Mouse (Mus musculus): ENCODE measurements around the gene Kcnc4. TPM values are rescaled to one million over a fixed set of nuclear protein-coding genes. Genes with fewer than 3 reads are reported as not detected.

The Kcnc4 gene
- total and polyA plus RNA-seq, 2 experiments from 2014 or later, result 16.6 to 42.6 TPM

DNA sequence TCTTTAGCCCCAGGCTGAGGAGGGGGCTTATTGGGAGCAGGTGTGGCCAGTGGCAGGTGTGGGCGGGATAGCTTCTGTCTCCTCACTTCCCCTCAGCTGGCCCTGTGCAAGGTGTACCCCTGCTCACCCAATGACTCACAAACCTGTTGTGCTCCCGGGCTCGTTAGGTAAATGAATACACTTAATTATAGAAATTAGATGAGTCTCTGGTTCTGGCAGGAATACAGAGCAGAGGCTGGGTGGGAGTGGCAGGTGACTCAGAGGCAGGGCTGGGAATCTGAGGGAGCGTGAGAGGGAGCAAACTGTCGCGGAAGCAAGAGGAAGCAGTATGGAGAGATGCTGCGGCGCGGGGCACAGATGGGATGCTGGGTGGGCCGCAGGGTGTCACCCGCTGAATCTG, 17.2 kb downstream of the Kcnc4 start:
- H3K9ac ChIP-seq (replicated peaks; ENCODE audit: low read length), result no peak overlapping the region

DNA sequence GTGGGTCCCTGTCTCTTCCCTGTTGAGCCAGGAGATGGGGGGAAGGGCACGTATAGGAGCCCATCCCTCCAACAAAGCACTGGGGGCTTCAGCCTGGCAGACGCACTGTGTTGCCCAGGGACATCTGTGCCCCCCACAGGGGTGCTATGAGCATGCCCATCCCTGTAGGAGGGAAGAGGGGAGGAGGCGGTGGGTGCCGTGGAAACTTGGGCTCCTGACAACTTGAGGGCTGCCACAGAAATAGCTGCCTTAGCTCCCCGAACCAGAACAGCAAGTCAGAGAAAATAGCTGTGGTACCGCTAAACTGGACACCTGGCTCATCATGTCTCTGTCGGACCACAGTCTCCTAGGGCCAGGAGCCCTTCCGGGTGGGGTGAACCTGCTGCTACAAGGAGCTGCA, 18.0 kb downstream of the Kcnc4 start:
- H3K27ac ChIP-seq, result no peak overlapping the region
- no peak overlapping the region for H3K4me3 ChIP-seq (ENCODE audit: low read length)
- no peaks in the 10 kb centered on the region for H3K9me3 ChIP-seq (ENCODE audit: low read length)
- H3K4me1 ChIP-seq (ENCODE audit: insufficient read depth, low read length), result no peaks in the 10 kb centered on the region
- no peak overlapping the region for H3K4me2 ChIP-seq (ENCODE audit: low read depth, low read length)
- DNase-seq (ENCODE audit: low spot score), result no peak
- no peaks in the 10 kb centered on the region; the same call in 1 of the 2 replicates for H3K27me3 ChIP-seq (ENCODE audit: insufficient read depth, low read length)
- WGBS, result 70% methylated on average over 8 of the region's 8 CpGs
- no peak for ATAC-seq
- H3K36me3 ChIP-seq (ENCODE audit: insufficient read depth, low read length), result 0 out of 2 replicates have a peak, but pooled peaks cover 2% of the 10 kb centered on the region
- no peak overlapping the region for H3K9ac ChIP-seq (replicated peaks; ENCODE audit: low read length)
- no peak for TF ChIP-seq CTCF (IDR thresholded peaks at IDR 0.05; ENCODE audit: low read depth)

More for the DNA sequence above, 17.2 kb downstream of the Kcnc4 start:
- Histone ChIP-seq H3K36me3 (ENCODE audit: insufficient read depth, low read length) (0 out of 2 replicates have a peak, but pooled peaks cover 2% of the 10 kb centered on the region), H3K4me1 (ENCODE audit: insufficient read depth, low read length) (no peaks in the 10 kb centered on the region), H3K4me3 (ENCODE audit: low read length) (no peak overlapping the region), H3K9me3 (ENCODE audit: low read length) (no peaks in the 10 kb centered on the region), H3K4me2 (ENCODE audit: low read depth, low read length) (no peak overlapping the region), H3K27me3 (ENCODE audit: insufficient read depth, low read length) (no peaks in the 10 kb centered on the region; the same call in 1 of the 2 replicates), H3K27ac (no peak overlapping the region)
- DNase-seq (ENCODE audit: low spot score), result no peak
- no peak for TF ChIP-seq CTCF (IDR thresholded peaks at IDR 0.05; ENCODE audit: low read depth)
- ATAC-seq, result no peak
- WGBS, result 82% methylated on average over 11 of the region's 11 CpGs

GRCm38 (mm10) chr3:107439280-107439679, 20.1 kb downstream of the Kcnc4 start:
- WGBS, result 90% methylated on average over 11 of the region's 11 CpGs
- ATAC-seq (no peak), DNase-seq (ENCODE audit: low spot score) (no peak)
- Histone ChIP-seq H3K36me3 (ENCODE audit: insufficient read depth, low read length) (0 out of 2 replicates have a peak, but pooled peaks cover 2% of the 10 kb centered on the region), H3K4me2 (ENCODE audit: low read depth, low read length) (no peak overlapping the region), H3K27ac (no peak overlapping the region), H3K9ac (replicated peaks; ENCODE audit: low read length) (no peak overlapping the region), H3K9me3 (ENCODE audit: low read length) (no peaks in the 10 kb centered on the region), H3K4me1 (ENCODE audit: insufficient read depth, low read length) (0 out of 2 replicates have a peak, but pooled peaks cover 4% of the 10 kb centered on the region), H3K27me3 (ENCODE audit: insufficient read depth, low read length) (no peaks in the 10 kb centered on the region), H3K4me3 (ENCODE audit: low read length) (no peak overlapping the region)
- no peak for TF ChIP-seq CTCF (IDR thresholded peaks at IDR 0.05; ENCODE audit: low read depth)

DNA sequence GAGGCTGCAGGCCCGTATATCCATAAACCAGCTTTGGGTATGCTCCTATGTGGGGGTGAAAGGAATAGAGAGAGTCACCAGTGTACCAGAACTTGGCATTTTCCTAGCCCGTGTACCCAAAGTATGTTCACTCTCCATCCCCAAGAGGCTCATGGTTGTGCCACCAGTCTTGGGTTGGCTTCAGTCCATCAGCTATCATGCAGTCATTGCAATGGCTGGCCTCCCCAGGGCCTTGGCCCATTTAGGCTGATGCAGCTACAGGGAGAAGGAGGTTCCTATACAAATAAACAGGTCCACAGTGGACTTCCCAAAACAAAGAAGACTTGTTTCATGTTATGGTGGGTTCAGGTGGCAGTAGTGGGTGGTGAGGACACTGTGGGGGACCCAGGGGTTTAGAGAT, 21.7 kb downstream of the Kcnc4 start:
- ATAC-seq, result no peak
- H3K36me3 ChIP-seq (ENCODE audit: insufficient read depth, low read length), result no peaks in the 10 kb centered on the region
- H3K4me2 ChIP-seq (ENCODE audit: low read depth, low read length), result no peak overlapping the region
- 78% methylated on average over 2 of the region's 2 CpGs for WGBS
- no peak overlapping the region for H3K4me3 ChIP-seq (ENCODE audit: low read length)
- H3K27me3 ChIP-seq (ENCODE audit: insufficient read depth, low read length), result no peaks in the 10 kb centered on the region
- no peaks in the 10 kb centered on the region for H3K9me3 ChIP-seq (ENCODE audit: low read length)
- 0 out of 2 replicates have a peak, but pooled peaks cover 9% of the 10 kb centered on the region for H3K4me1 ChIP-seq (ENCODE audit: insufficient read depth, low read length)
- no peak for DNase-seq (ENCODE audit: low spot score)
- no peak overlapping the region for H3K9ac ChIP-seq (replicated peaks; ENCODE audit: low read length)
- H3K27ac ChIP-seq, result no peak overlapping the region
- no peak for TF ChIP-seq CTCF (IDR thresholded peaks at IDR 0.05; ENCODE audit: low read depth)

DNA sequence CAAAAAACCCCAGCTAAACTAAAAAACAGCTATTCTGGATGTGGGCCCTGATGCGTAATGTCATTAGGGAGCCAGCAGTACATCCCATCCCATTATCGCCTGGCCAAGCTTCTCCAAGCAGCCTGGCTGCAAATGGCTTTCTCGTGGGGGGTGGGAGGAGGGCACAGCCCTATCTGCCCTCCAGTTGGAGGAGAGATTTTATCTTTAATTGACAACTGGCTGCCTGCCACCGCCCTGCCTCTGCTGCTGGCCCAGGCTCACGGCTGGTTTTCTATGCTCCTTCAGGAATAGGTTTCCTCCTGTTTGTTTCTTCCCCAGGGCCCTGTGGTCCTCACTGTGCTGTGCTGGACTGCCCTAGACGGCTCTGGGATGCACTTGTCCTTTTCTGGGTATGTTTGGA, 22.9 kb downstream of the Kcnc4 start:
- 37% methylated on average over 6 of the region's 6 CpGs for WGBS
- ATAC-seq (peak; percentile 53; the same call in 1 of the 2 replicates), DNase-seq (ENCODE audit: low spot score) (peak; percentile 81)
- 0 out of 2 replicates have a peak, but pooled peaks cover 9% of the 10 kb centered on the region for H3K4me1 ChIP-seq (ENCODE audit: insufficient read depth, low read length)
- no peaks in the 10 kb centered on the region for H3K9me3 ChIP-seq (ENCODE audit: low read length)
- no peak overlapping the region for H3K9ac ChIP-seq (replicated peaks; ENCODE audit: low read length)
- H3K27ac ChIP-seq, result no peak overlapping the region
- H3K27me3 ChIP-seq (ENCODE audit: insufficient read depth, low read length), result no peaks in the 10 kb centered on the region
- no peak overlapping the region for H3K4me2 ChIP-seq (ENCODE audit: low read depth, low read length)
- no peaks in the 10 kb centered on the region for H3K36me3 ChIP-seq (ENCODE audit: insufficient read depth, low read length)
- no peak for TF ChIP-seq CTCF (IDR thresholded peaks at IDR 0.05; ENCODE audit: low read depth)
- no peak overlapping the region for H3K4me3 ChIP-seq (ENCODE audit: low read length)

DNA sequence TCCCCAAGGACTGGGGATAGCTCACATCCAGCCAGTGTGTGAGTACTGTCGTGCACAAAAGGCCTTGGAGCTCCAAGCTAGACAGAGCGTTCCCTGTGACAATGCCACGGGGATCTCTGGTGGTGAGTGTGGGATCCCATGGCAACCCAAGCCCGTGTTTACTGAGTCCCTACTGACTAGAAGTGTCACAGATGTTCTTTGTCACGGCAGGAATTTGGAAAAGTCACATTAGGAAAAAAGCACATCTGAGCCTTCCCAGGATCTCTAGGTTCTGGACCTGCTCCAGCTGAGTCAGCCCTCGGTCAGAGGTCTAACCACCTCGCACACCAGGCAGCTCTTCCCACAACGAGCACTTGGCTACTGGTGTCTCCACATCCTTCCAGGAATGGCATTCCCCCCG, 25.7 kb downstream of the Kcnc4 start:
- DNase-seq (ENCODE audit: low spot score), result peak; percentile 28
- WGBS, result 31% methylated on average over 9 of the region's 9 CpGs

DNA sequence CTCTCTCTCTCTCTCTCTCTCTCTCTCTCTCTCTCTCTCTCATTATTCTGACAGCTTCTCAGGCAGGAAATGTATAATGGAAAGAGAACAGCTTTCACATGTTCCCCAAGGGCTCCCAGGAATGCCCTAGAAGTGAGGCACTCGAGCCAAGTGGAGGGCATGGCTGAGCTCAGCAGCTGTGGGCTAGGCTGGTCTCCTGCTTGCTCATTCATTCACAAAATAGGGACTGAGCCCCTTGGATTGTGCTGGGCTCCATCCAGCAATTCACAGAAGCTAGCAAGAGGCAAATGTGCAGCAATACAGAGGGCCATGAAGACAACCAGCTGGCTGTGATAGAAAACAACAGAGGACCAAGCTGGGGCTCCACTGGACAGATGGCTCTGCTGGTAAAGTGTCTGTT, 28.1 kb downstream of the Kcnc4 start:
- H3K27ac ChIP-seq, result peak overlapping the region; percentile 45; the same call in 1 of the 2 replicates
- 0% methylated on average over 1 of the region's 1 CpGs for WGBS

More for the DNA sequence above, 25.7 kb downstream of the Kcnc4 start:
- Histone ChIP-seq H3K9me3 (ENCODE audit: low read length) (no peaks in the 10 kb centered on the region), H3K4me3 (ENCODE audit: low read length) (no peak overlapping the region), H3K9ac (replicated peaks; ENCODE audit: low read length) (no peak overlapping the region), H3K36me3 (ENCODE audit: insufficient read depth, low read length) (no peaks in the 10 kb centered on the region), H3K27ac (no peak overlapping the region; the same call in 1 of the 2 replicates), H3K27me3 (ENCODE audit: insufficient read depth, low read length) (no peaks in the 10 kb centered on the region), H3K4me1 (ENCODE audit: insufficient read depth, low read length) (peaks cover 9% of the 10 kb centered on the region; the same call in 1 of the 2 replicates), H3K4me2 (ENCODE audit: low read depth, low read length) (no peak overlapping the region)
- peak; percentile 54 for ATAC-seq
- TF ChIP-seq CTCF (IDR thresholded peaks at IDR 0.05; ENCODE audit: low read depth), result no peak

More for the DNA sequence above, 28.1 kb downstream of the Kcnc4 start:
- Histone ChIP-seq H3K4me3 (ENCODE audit: low read length) (no peak overlapping the region), H3K27me3 (ENCODE audit: insufficient read depth, low read length) (no peaks in the 10 kb centered on the region), H3K36me3 (ENCODE audit: insufficient read depth, low read length) (no peaks in the 10 kb centered on the region), H3K4me2 (ENCODE audit: low read depth, low read length) (no peak overlapping the region), H3K9me3 (ENCODE audit: low read length) (no peaks in the 10 kb centered on the region), H3K4me1 (ENCODE audit: insufficient read depth, low read length) (peaks cover 9% of the 10 kb centered on the region; the same call in 1 of the 2 replicates), H3K9ac (replicated peaks; ENCODE audit: low read length) (no peak overlapping the region)
- no peak for TF ChIP-seq CTCF (IDR thresholded peaks at IDR 0.05; ENCODE audit: low read depth)
- DNase-seq (ENCODE audit: low spot score) (peak; percentile 78), ATAC-seq (peak; percentile 85)
